Mouse (Mus musculus) cerebellum, adult 2 months (tissue): ENCODE results near the gene Tmem86b. TPM values are rescaled to one million over a fixed set of nuclear protein-coding genes. Genes with fewer than 3 reads are reported as not detected.

Experiments
- DNase-seq, 2 experiments: peaks; one replicate each; pipeline ENCODE4 v3.0.0; 2021
- H3K27ac ChIP-seq: fragments of 200-500 bp; 2 replicates; pipeline ENCODE4 v1.5.1; 2012; ENCODE audit warnings: low read length, control low read depth, inconsistent platforms; ENCODE audit not compliant: insufficient read depth
- H3K27me3 ChIP-seq: fragments of 200-500 bp; 2 replicates; pipeline ENCODE4 v1.6.1; 2012; ENCODE audit warnings: inconsistent platforms, mild to moderate bottlenecking, low read length, moderate library complexity; ENCODE audit not compliant: control insufficient read depth, insufficient read depth
- H3K4me1 ChIP-seq: fragments of 200-500 bp; 2 replicates; pipeline ENCODE4 v1.6.1; 2011; ENCODE audit warnings: low read length; ENCODE audit not compliant: control insufficient read depth, insufficient read depth
- H3K4me3 ChIP-seq: fragments of 200-500 bp; replicated peaks from 2 replicates; pipeline ENCODE3; 2011; ENCODE audit warnings: mild to moderate bottlenecking, low read depth, low read length, control low read depth; ENCODE audit not compliant: insufficient read depth
- CTCF ChIP-seq: fragments of 200-500 bp; IDR thresholded peaks from 2 replicates; pipeline ENCODE4 v1.5.1; 2011; ENCODE audit warnings: low read depth, mild to moderate bottlenecking, control low read depth, low read length, moderate library complexity, borderline replicate concordance; ENCODE audit not compliant: insufficient read depth
- POLR2A ChIP-seq: fragments of 200-500 bp; IDR thresholded peaks from 2 replicates; pipeline ENCODE4 v1.6.1; 2011; ENCODE audit warnings: low read length, control low read depth, borderline replicate concordance; ENCODE audit not compliant: insufficient read depth
- WGBS: fragments of 180-500 bp; shearing (Covaris S2); methylation state at CpG from one replicate; pipeline ENCODE4 v1.1.7; 2018; 5-methylcytosine and 5-hydroxymethylcytosine counted together
- polyA plus RNA-seq: library from polyadenylated mRNA; depleted of rRNA; stranded (reverse); fragments of >200 nt; gene quantifications from 2 replicates; pipeline ENCODE4 v1.2.3, GENCODE M21; 2012

The Tmem86b gene
- polyA plus RNA-seq, 1 experiment, result 47.9 TPM

DNA sequence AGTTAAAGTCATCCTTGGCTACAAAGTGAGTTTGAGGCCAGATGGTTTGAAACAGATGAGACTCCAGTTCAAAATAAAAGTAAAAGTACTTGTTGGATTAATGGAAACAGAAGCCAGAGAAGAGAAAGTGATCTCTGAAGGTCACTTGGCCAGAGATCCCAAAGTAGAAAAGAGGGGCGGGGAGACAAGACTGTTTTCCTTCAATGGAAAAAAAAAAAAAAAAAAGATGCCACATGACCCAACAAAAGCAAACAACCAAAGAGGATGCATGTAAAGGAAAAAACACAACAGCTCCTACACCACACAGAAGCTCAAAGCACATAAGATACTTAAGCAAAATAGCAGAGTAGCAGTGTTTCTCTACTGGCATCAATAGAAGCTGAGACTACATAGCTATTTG, 24.7 kb upstream of the Tmem86b start:
- TF ChIP-seq POLR2A (no peak), CTCF (no peak)
- DNase-seq, result no peak
- no peak overlapping the region for H3K4me3 ChIP-seq
- peaks cover 16% of the 10 kb centered on the region for H3K4me1 ChIP-seq
- WGBS, result 60% methylated on average over 1 of the region's 1 CpGs
- H3K27me3 ChIP-seq, result no peaks in the 10 kb centered on the region
- H3K27ac ChIP-seq, result no peak overlapping the region

DNA sequence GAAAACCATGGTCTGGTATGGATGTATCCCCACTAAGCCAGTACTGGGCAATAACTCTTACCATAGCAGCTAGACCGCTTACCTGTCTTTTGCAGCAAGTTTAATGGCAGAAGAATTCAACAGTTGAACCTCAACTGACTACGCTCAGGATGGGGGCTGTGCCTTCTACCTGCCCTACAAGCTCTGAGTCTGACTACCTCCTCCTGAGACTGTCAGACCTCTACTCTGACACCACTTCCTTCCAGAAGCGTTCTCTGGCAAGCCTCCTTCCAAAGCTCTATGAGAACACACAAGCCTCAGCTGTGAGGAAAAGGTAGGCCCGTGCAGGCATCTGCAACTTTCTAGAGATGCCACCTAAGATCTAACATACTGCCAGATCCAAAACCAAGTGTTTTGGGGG, 24.2 kb upstream of the Tmem86b start:
- DNase-seq, result no peak
- TF ChIP-seq CTCF, result no peak
- no peak for TF ChIP-seq POLR2A
- Histone ChIP-seq H3K27me3 (no peaks in the 10 kb centered on the region), H3K4me3 (no peak overlapping the region), H3K4me1 (peaks cover 16% of the 10 kb centered on the region), H3K27ac (no peak overlapping the region)
- 69% methylated on average over 4 of the region's 4 CpGs for WGBS

DNA sequence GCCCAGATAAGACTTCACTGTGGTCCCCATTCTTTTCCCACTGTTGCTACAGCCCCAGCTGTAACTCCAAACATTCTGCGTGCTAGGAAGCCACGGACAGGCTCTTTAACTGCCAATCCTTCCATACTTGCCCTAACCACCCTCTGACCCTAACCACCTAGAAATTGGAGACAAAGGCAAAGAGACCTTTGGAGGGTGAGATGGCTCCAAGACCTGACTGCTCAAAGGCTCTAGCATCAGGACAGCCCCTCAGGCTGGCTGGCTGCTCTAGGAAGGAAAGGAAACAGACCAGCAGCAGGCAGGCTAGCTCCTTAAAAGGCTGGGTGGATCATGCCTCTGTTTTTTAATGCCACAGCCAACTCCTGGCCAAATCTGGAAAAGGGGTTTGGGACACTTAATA, 23.0 kb upstream of the Tmem86b start:
- H3K4me3 ChIP-seq, result no peak overlapping the region
- DNase-seq, result no peak
- H3K4me1 ChIP-seq, result peaks cover 16% of the 10 kb centered on the region
- no peaks in the 10 kb centered on the region for H3K27me3 ChIP-seq
- no peak overlapping the region; the same call in 1 of the 2 replicates for H3K27ac ChIP-seq
- TF ChIP-seq POLR2A, result no peak
- no peak for TF ChIP-seq CTCF
- 73% methylated on average over 2 of the region's 2 CpGs for WGBS

DNA sequence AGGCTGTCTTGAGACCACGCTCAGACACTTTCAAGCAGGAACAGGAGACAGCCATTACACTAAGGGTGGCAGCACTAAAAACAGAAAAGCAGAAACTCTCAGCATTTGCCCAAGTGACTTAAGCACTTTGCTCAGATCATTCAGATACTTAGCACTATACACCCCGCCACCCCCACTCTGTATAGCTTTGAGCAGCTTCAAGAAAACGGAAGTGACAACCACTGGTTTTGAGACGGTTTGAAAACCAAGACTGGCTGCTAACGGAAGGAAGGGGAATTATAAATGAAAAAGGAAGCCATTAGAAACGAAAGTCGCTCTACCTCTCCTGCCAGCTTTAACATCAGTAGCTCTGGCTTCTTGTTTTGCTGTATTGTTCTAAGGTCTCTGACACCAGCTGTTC, 22.6 kb upstream of the Tmem86b start:
- no peak overlapping the region for H3K4me3 ChIP-seq
- no peak for DNase-seq
- H3K27me3 ChIP-seq, result no peaks in the 10 kb centered on the region
- H3K27ac ChIP-seq, result no peak overlapping the region
- peaks cover 16% of the 10 kb centered on the region for H3K4me1 ChIP-seq
- TF ChIP-seq CTCF (no peak), POLR2A (no peak)
- 73% methylated on average over 7 of the region's 7 CpGs for WGBS

DNA sequence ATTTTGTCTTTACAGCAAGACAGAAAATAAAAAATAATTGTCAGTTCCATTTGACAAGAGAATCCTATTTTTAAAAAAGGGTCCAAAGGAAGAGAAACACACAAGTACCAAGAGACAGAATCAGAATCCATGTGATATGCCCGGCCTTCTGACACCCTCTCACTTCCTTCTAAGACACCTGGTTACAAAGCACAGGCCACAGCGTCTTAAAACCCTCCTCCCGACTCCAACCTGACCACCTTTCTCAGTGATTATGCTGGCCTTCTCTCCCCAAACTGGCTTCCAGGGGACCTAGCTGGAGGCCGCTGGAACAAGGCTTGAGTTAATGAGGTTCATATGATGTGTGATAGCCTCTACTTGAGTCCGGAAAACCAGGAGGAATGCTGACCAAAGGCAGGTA, 22.1 kb upstream of the Tmem86b start:
- WGBS, result 77% methylated on average over 5 of the region's 5 CpGs
- Histone ChIP-seq H3K4me1 (peaks cover 16% of the 10 kb centered on the region), H3K27ac (no peak overlapping the region), H3K4me3 (no peak overlapping the region), H3K27me3 (no peaks in the 10 kb centered on the region)
- TF ChIP-seq CTCF, result no peak
- no peak for TF ChIP-seq POLR2A
- DNase-seq, result no peak

DNA sequence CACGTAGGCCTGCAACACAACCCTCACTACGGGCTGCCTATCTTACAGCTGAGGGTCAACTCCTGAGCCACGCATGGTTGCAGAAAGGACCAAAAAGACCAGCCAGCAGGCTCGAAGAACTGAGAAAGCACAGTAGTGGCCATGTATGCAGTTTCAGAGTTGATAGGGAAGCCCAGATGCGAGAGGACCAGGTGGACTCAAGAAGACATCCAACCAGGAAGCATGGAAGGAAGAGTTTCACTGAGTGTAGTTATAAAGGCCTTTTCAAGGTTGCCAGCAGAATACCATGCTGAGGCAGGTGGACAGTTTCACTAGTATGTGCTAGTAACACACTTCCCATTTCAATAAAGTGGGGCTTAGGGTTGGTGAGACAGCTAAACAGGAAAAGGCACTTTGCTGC, 21.5 kb upstream of the Tmem86b start:
- DNase-seq, result no peak
- Histone ChIP-seq H3K27me3 (no peaks in the 10 kb centered on the region), H3K4me3 (no peak overlapping the region), H3K27ac (no peak overlapping the region), H3K4me1 (peaks cover 16% of the 10 kb centered on the region)
- 84% methylated on average over 5 of the region's 5 CpGs for WGBS
- no peak for TF ChIP-seq POLR2A
- TF ChIP-seq CTCF, result no peak

DNA sequence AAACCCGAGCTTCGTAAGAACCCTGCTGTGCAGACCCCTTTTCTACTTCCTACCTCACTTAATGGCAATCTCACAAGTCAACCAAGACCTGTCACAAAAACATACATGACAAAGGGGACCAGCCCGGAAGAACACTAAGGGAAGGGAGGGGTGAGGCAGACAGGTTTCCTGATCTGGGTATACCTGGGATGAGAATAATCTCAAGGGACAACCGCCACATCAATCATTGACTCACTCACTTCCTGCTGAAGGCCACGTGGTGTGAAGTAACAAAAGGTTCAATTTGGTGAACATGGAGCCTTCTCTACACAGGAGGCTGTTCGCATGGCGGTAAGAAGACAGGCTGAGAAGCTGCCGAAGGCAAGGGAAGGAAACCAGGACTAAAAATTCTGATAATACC, 20.4 kb upstream of the Tmem86b start:
- Histone ChIP-seq H3K27me3 (no peaks in the 10 kb centered on the region), H3K4me3 (no peak overlapping the region), H3K27ac (no peak overlapping the region), H3K4me1 (peaks cover 16% of the 10 kb centered on the region)
- 73% methylated on average over 8 of the region's 8 CpGs for WGBS
- no peak for DNase-seq
- TF ChIP-seq POLR2A, result no peak
- TF ChIP-seq CTCF, result no peak

DNA sequence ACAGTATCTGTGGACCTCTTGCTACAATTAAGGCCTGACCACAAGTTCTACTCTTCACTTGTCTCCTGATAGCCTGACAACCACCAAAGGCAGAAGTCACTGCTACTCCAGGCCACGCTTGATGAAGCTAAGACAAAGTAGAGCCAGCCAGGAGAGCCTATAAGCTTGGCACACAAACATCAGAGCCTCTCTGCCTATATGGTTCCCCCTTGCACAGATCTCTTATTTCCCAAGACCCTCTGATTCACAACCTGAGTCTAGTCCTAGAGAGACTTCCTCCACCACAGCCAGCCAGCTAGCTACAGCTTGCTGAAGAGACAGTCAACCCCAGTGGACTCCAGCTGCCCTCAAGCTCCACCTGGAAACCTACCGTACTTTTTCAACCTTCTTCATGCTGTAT, 16.8 kb upstream of the Tmem86b start:
- H3K27ac ChIP-seq, result no peak overlapping the region
- WGBS, result 59% methylated on average over 2 of the region's 2 CpGs
- TF ChIP-seq CTCF (no peak), POLR2A (no peak)
- H3K27me3 ChIP-seq, result no peaks in the 10 kb centered on the region
- DNase-seq, result no peak
- no peak overlapping the region for H3K4me3 ChIP-seq
- peaks cover 16% of the 10 kb centered on the region for H3K4me1 ChIP-seq
